Mouse (Mus musculus): ENCODE data around the gene Naa30. TPM values are rescaled to one million over a fixed set of nuclear protein-coding genes. Genes with fewer than 3 reads are reported as not detected.

The Naa30 gene
- polyA plus RNA-seq, 1 experiment from 2014 or later: 7.7 TPM

DNA sequence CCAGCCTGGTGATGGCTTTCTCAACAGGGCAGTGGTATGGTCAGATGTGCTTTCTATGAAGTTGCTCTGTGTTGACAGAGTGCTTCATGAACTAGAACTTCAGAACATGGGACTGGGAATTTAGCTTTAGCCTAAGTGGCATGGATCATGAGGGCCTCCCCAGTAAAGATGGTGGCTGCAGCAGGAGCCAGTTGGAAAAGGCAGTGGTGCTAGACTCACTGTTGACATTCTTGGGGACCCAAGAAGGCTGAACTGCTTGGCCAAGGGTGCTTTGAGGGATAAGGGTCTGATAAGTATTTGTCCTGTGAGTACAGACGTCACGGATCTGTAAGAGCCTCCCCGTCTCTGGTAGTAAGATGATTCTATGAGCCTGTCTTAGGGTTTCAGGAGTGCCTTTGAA lies 59.8 kb downstream of the Naa30 start:
- WGBS: 71% methylated on average over 3 of the region's 3 CpGs
- no peak for ATAC-seq (ENCODE audit: extremely low read depth, insufficient number of reproducible peaks, low FRiP score, low TSS enrichment)
- no peak overlapping the region for H3K4me2 ChIP-seq
- H3K4me3 ChIP-seq: no peak overlapping the region
- H3K27ac ChIP-seq (replicated peaks): no peak overlapping the region
- H3K36me3 ChIP-seq: no peaks in the 10 kb centered on the region
- H3K9ac ChIP-seq: no peak overlapping the region
- no peaks in the 10 kb centered on the region for H3K9me3 ChIP-seq
- H3K4me1 ChIP-seq: no peaks in the 10 kb centered on the region
- H3K27me3 ChIP-seq (replicated peaks): no peaks in the 10 kb centered on the region

DNA sequence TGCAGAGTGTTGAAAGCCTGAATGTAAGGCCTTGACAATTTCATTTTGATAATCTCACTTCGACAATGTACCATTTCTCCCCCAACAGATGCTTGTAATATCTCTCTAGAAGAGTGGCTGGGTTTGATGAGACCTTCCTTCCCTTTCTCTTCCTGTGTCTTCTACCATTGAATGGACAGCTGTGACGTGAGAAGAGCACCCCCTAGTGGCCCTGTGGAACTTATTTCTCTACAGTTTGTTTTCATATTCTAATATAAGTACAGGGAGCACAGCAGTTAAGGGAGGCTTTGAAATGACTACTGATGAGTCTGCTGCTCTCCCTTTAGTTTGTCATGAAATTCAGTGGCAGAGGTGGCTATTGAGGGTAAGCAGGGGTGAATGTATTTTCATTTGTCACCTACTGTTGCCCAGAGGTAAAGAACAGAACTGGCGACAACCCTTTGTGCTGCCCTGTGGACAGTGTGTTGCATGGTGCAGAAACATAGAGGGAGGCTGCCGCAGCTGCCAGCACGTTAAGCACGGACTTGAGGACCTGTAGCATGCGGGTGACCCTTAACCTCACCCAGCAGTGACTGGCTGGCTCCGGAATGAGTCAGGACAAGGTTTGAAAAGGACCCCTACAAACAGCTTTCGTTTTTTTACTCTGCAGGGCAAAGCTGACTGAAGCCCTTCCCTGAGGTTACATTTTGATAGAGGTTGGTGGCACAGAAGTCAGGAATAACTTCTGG lies 62.9 kb downstream of the Naa30 start:
- WGBS: 47% methylated on average over 9 of the region's 9 CpGs
- Histone ChIP-seq H3K4me1 (no peaks in the 10 kb centered on the region), H3K27me3 (replicated peaks) (no peaks in the 10 kb centered on the region), H3K4me2 (no peak overlapping the region), H3K9me3 (no peaks in the 10 kb centered on the region), H3K9ac (no peak overlapping the region), H3K4me3 (no peak overlapping the region), H3K36me3 (no peaks in the 10 kb centered on the region), H3K27ac (replicated peaks) (no peak overlapping the region)
- ATAC-seq (ENCODE audit: extremely low read depth, insufficient number of reproducible peaks, low FRiP score, low TSS enrichment): no peak

DNA sequence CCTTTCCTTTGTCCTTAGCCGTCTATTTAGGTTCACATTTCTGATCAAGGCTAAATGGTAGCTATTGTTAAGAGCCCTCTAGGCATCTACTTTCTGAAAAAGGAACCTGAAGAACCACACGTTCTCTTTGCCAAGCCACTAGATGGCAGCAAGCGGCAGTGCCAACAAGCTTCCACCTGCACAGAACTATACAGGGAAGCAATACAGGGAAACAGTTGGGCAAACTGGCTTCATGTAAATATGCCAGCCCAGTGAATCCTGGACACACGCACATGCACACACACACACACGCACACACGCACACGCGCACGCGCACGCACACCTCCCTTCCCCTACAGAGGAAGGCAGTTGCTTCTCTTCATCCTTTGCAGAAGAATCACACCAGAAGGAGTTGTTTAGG lies 66.2 kb downstream of the Naa30 start:
- no peak overlapping the region for H3K9ac ChIP-seq
- H3K27me3 ChIP-seq (replicated peaks): no peaks in the 10 kb centered on the region
- H3K9me3 ChIP-seq: no peaks in the 10 kb centered on the region
- no peak overlapping the region for H3K4me2 ChIP-seq
- H3K4me3 ChIP-seq: no peak overlapping the region
- WGBS: 35% methylated on average over 11 of the region's 11 CpGs
- no peak overlapping the region for H3K27ac ChIP-seq (replicated peaks)
- no peak for ATAC-seq (ENCODE audit: extremely low read depth, insufficient number of reproducible peaks, low FRiP score, low TSS enrichment)
- H3K4me1 ChIP-seq: no peaks in the 10 kb centered on the region
- H3K36me3 ChIP-seq: no peaks in the 10 kb centered on the region

Other genes with a start within 250 kb of the Naa30 start
- gene Ap5m1, start 106.1 kb upstream of the Naa30 start, polyA plus RNA-seq (2015; fragmentation: Nextera tagmentation; extraction: Ambion mirVana): 15.9 and 18.3 TPM in 2 replicates
- 28.9 and 29.5 TPM in 2 replicates for gene Exoc5, start 105.6 kb upstream of the Naa30 start, polyA plus RNA-seq (2015; fragmentation: Nextera tagmentation; extraction: Ambion mirVana)
- 0.31 and 0.92 TPM in 2 replicates for gene ccdc198, start 73.2 kb downstream of the Naa30 start, polyA plus RNA-seq (2015; fragmentation: Nextera tagmentation; extraction: Ambion mirVana)